Mouse (Mus musculus) embryonic facial prominence, embryonic 10.5 days (tissue): ENCODE results near the gene Mup5. TPM values are rescaled to one million over a fixed set of nuclear protein-coding genes. Genes with fewer than 3 reads are reported as not detected.
"Not testable (repeated sequence)": the region's sequence is repeated elsewhere in the genome, so short reads cannot be mapped to it uniquely, and the experiment has no call there.

Experiments used
- DNase-seq: peaks from one replicate; pipeline ENCODE4 v3.0.0-alpha.2; 2017; ENCODE audit warnings: low spot score
- H3K27ac ChIP-seq: fragments of 300-500 bp; sonication (generic); replicated peaks from 2 replicates; pipeline ENCODE4 v1.5.1; 2016; ENCODE audit warnings: mild to moderate bottlenecking
- H3K27me3 ChIP-seq: fragments of 300-500 bp; sonication (generic); replicated peaks from 2 replicates; pipeline ENCODE4 v1.6.1; 2016; ENCODE audit warnings: low read depth, mild to moderate bottlenecking; ENCODE audit not compliant: poor library complexity, severe bottlenecking
- H3K36me3 ChIP-seq: fragments of 300-500 bp; sonication (generic); replicated peaks from 2 replicates; pipeline ENCODE4 v1.6.1; 2016; ENCODE audit warnings: mild to moderate bottlenecking, moderate library complexity
- H3K4me1 ChIP-seq: fragments of 300-500 bp; sonication (generic); 2 replicates; pipeline ENCODE4 v1.6.1; 2016
- H3K4me3 ChIP-seq: fragments of 300-500 bp; sonication (generic); 2 replicates; pipeline ENCODE4 v1.5.1; 2016; ENCODE audit warnings: mild to moderate bottlenecking, moderate library complexity
- H3K9me3 ChIP-seq: fragments of 300-500 bp; sonication (generic); 2 replicates; pipeline ENCODE4 v1.6.1; 2016; ENCODE audit warnings: mild to moderate bottlenecking
- WGBS: fragments of 180-500 bp; shearing (Covaris S2); methylation state at CpG from one replicate; pipeline ENCODE4 v1.1.7; 2016; 5-methylcytosine and 5-hydroxymethylcytosine counted together
- polyA plus RNA-seq: library from polyadenylated mRNA; unstranded; fragments of >200 nt; fragmentation: Nextera tagmentation; extraction: Ambion mirVana; gene quantifications from 2 replicates; pipeline ENCODE4 v1.2.1, GENCODE M21; 2016

Gene Mup5
- not detected in 2 replicates for polyA plus RNA-seq

DNA sequence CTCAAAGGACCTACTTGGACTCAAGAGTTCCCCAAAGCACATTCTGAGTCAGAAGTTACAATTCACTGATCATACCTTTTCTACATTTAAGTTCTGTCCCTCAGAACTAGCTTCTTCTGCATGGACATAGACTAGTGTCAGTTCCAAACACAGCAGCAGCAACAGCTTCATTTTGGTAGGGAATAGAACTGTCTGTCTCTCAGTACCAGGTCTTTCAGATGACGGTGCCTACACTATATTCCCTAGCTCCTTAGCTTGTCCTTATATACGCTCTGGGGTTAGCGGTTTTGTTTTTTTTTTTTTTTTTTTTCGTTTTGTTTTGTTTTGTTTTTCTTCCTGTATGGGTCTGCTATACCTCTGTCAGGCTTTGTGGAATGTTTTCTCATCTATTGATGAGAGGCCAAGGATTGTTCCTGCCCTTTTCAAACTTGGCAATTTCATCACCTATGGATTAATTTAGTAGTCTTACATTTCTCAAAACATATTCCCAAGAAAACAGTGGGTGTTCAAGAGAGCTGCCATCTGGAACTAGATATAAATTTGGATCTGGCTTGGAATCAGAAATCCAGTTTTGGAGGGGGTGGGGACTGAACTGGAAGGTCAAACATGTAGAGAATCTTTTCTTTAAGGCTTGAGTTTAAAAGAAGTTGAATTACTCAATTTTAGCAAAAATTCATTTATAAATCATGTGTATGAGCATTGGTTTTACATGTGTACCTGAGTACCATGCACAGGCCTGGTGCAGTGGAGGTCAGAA lies at the start of gene Mup5:
Gene Mup5 (minus strand): TSS at position 282 of the 757 bp plus-strand sequence.
- H3K27me3 ChIP-seq: no peaks in the 10 kb centered on the region
- H3K27ac ChIP-seq: no peak within 1 kb of the TSS
- no peak for DNase-seq
- 76% methylated on average over 4 of the region's 4 CpGs for WGBS
- H3K9me3 ChIP-seq: peaks cover 6% of the 10 kb centered on the region
- no peak within 1 kb of the TSS for H3K4me3 ChIP-seq
- no peaks in the 10 kb centered on the region for H3K4me1 ChIP-seq
- no peaks in the 10 kb centered on the region for H3K36me3 ChIP-seq

DNA sequence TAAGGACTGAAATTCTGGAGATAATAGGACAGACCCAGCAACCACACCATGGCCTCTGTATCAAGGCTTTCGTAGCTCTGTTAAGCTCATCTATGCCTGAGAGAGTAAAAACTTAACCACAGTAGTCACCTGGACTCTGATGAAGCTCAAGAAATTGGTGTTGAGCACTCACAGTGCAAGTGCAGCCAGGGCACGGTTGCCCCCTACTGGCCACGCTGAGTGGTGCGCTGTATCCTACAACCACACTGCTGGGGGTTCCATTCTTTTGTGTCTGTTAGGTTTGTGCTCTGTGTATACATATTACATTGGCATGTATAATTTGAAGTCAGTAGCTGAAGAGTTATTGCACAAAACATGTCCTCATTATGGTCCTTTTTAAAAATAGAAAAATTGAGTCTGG lies 23.1 kb upstream of the Mup5 start:
- DNase-seq: peak; percentile 26
- WGBS: 41% methylated on average over 4 of the region's 4 CpGs
- H3K4me1 ChIP-seq: no peaks in the 10 kb centered on the region
- H3K4me3 ChIP-seq: no peak overlapping the region
- H3K9me3 ChIP-seq: peaks cover 11% of the 10 kb centered on the region; the same call in 1 of the 2 replicates
- H3K27ac ChIP-seq: no peak overlapping the region
- H3K27me3 ChIP-seq: no peaks in the 10 kb centered on the region
- no peaks in the 10 kb centered on the region for H3K36me3 ChIP-seq

DNA sequence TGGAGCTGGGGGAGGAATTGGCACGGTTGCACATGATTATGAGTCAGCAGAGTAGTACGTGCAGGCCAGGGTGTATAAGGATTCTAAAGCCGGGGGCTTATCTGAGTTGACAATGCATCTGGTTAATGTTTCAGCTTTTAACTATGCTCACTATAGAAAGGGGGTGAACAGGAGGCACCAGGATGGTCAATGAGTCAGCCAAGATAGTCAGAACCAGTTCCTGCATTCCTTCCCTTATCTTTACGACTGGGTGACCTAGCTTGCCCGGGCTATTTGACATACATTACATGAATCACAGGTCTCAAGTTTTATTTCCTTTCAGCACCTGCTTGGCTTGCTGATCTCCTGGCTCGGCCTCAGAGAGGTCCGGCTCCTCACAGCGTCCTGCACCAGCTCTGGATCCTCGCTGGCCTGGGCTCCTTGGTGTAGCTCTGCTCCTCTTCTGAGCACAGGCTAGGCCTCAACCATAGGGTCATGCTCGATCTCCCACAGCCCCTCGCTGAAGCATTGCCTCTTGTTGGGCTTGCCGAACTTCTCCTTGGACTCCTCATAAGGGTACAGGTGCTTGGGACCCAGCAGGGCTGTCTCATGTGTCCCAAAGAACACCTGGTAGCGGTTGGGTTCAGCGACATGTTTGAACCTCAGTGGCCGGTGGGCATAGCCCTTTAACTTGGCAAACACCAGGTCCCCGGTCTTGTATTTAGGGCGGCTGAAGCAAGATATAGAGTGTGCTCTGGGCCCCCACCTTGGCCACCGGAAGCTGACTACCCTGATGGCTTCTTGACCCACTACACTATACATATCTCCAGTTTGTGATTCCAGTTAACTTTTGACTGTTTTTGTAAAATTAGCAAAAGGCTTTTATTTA lies 21.0 kb upstream of the Mup5 start:
- Histone ChIP-seq H3K4me1 (no peaks in the 10 kb centered on the region), H3K9me3 (peaks cover 16% of the 10 kb centered on the region; the same call in 1 of the 2 replicates), H3K27ac (no peak overlapping the region), H3K4me3 (no peak overlapping the region), H3K36me3 (no peaks in the 10 kb centered on the region), H3K27me3 (no peaks in the 10 kb centered on the region)
- no peak for DNase-seq
- WGBS: 91% methylated on average over 18 of the region's 18 CpGs

DNA sequence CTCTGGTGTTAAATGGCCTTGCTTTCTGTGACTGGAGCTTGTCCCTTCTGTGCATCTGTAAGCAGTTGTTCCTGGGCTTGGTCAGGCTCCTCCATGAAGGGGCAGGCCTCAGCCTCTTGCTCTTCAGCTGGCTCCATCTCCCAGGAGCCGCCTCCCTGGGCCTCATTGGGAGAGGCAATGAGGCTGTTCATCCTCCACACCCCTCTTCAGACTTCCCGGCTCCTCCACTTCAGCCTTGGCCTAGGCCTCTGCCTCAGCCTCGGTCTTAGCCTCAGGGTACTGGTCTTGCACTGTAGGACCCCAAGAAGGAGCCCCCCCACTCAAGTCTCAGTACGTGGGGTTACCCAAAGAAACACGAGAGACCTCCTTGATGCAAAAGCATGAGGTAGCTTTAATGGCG lies 20.3 kb upstream of the Mup5 start:
- no peaks in the 10 kb centered on the region for H3K27me3 ChIP-seq
- peaks cover 20% of the 10 kb centered on the region; the same call in 1 of the 2 replicates for H3K9me3 ChIP-seq
- no peaks in the 10 kb centered on the region for H3K4me1 ChIP-seq
- no peak overlapping the region for H3K27ac ChIP-seq
- no peak overlapping the region for H3K4me3 ChIP-seq
- DNase-seq: no peak
- 87% methylated on average over 6 of the region's 6 CpGs for WGBS
- H3K36me3 ChIP-seq: no peaks in the 10 kb centered on the region

DNA sequence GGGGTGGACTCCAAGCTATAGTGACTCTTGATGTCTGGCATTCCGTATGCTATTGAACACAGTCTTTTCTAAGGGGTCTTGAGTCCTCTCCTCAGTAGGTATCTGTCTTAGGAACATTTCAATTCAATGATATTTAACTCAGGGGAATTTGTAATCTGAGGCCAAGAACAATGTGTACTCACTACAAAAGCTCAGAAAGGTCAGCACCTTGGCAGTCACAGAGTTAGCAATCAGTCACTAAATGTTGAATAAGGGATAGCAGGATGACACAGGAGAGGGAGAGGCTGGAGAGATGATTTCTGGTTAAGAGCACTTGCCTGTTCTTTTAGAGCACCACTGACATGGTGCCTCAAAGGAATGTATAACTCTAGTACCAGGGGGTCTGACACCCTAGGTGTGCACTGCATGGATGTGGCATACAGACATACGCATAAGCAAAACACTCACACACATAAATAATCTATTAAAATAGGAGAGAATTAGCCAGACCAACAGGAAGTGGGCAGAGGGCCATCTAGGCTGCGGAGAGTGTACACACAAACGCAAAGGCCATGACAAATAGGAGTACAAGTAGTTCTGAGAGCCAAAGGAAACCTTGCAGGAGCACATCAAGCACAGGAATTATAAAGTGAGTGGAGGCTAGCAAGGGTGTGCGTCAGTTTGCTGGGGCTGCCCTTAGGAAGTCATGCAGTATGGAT lies 9.9 kb upstream of the Mup5 start:
- Histone ChIP-seq H3K36me3 (no peaks in the 10 kb centered on the region), H3K27me3 (no peaks in the 10 kb centered on the region), H3K4me1 (no peaks in the 10 kb centered on the region), H3K4me3 (no peak overlapping the region), H3K9me3 (peaks cover 2% of the 10 kb centered on the region; the same call in 1 of the 2 replicates), H3K27ac (no peak overlapping the region)
- DNase-seq: no peak
- WGBS: 91% methylated on average over 5 of the region's 5 CpGs

DNA sequence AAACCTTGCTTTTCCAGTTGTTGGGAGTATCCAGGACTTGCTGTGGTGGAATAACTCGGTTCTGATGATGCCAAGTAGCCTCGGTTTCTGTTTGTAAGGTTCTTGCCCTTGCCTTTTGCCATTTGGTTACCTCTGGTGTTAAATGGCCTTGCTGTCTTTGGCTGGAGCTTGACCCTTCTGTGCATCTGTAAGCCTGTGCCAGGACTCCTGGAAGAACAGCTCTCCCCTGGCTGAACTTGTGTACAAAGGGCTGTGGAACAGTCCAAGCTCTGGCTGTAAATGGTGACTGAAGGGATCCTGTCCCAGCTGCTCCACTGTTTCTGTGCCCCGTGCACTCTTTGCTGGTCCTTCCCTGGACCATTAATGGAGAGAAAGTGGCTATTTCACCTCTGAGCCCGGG lies 5.8 kb downstream of the Mup5 start:
- DNase-seq: no peak
- Histone ChIP-seq H3K27ac (no peak overlapping the region), H3K4me3 (no peak overlapping the region), H3K4me1 (no peaks in the 10 kb centered on the region), H3K27me3 (no peaks in the 10 kb centered on the region), H3K9me3 (peaks cover 11% of the 10 kb centered on the region; the same call in 1 of the 2 replicates), H3K36me3 (no peaks in the 10 kb centered on the region)
- 77% methylated on average over 4 of the region's 4 CpGs for WGBS

GRCm38 (mm10) chr4:61823185-61823584 lies 11.8 kb downstream of the Mup5 start:
- WGBS: 91% methylated on average over 15 of the region's 15 CpGs
- Histone ChIP-seq H3K9me3 (peaks cover 31% of the 10 kb centered on the region; the same call in 1 of the 2 replicates), H3K27me3 (no peaks in the 10 kb centered on the region), H3K4me3 (no peak overlapping the region), H3K36me3 (no peaks in the 10 kb centered on the region), H3K27ac (no peak overlapping the region), H3K4me1 (no peaks in the 10 kb centered on the region)
- DNase-seq: no peak

GRCm38 (mm10) chr4:61822541-61822940 lies 12.5 kb downstream of the Mup5 start:
- peaks cover 31% of the 10 kb centered on the region; the same call in 1 of the 2 replicates for H3K9me3 ChIP-seq
- not testable (repeated sequence) for H3K27me3 ChIP-seq, H3K36me3 ChIP-seq, DNase-seq, H3K4me3 ChIP-seq, H3K4me1 ChIP-seq, H3K27ac ChIP-seq
- 94% methylated on average over 9 of the region's 9 CpGs for WGBS

DNA sequence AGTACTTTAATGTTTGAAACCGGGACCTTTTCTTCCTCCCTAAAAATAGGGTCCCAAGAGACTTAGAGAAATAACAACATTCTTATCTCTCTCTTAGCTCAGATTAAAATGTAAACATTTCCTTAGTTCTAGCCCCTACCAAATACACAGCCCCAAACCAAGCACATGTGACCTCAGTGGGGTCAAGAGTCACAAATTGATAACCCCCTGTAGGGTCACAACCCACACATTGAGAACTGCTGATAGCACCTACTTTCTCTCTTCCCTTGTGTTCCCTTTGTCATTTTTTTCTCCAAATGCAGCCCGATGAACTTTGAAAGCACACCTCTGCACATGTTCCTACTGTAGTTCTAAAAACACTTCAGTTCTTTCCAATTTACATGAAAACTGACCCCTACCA lies 19.4 kb downstream of the Mup5 start:
- Histone ChIP-seq H3K27ac (no peak overlapping the region), H3K9me3 (no peaks in the 10 kb centered on the region), H3K4me3 (no peak overlapping the region), H3K4me1 (no peaks in the 10 kb centered on the region), H3K36me3 (no peaks in the 10 kb centered on the region), H3K27me3 (no peaks in the 10 kb centered on the region)
- 71% methylated on average over 2 of the region's 2 CpGs for WGBS
- DNase-seq: no peak

GRCm38 (mm10) chr4:61813435-61813834 lies 21.6 kb downstream of the Mup5 start:
- no peak for DNase-seq

GRCm38 (mm10) chr4:61811193-61811592 lies 23.8 kb downstream of the Mup5 start:
- H3K4me3 ChIP-seq, H3K36me3 ChIP-seq, H3K27me3 ChIP-seq, H3K27ac ChIP-seq, H3K9me3 ChIP-seq, H3K4me1 ChIP-seq: not testable (repeated sequence)
- peak; percentile 39 for DNase-seq
- WGBS: 14% methylated on average over 2 of the region's 2 CpGs

More at GRCm38 (mm10) chr4:61813435-61813834, 21.6 kb downstream of the Mup5 start:
- Histone ChIP-seq H3K4me3 (no peak overlapping the region), H3K27me3 (no peaks in the 10 kb centered on the region), H3K27ac (no peak overlapping the region), H3K4me1 (no peaks in the 10 kb centered on the region), H3K36me3 (no peaks in the 10 kb centered on the region), H3K9me3 (peaks cover 4% of the 10 kb centered on the region; the same call in 1 of the 2 replicates)

DNA sequence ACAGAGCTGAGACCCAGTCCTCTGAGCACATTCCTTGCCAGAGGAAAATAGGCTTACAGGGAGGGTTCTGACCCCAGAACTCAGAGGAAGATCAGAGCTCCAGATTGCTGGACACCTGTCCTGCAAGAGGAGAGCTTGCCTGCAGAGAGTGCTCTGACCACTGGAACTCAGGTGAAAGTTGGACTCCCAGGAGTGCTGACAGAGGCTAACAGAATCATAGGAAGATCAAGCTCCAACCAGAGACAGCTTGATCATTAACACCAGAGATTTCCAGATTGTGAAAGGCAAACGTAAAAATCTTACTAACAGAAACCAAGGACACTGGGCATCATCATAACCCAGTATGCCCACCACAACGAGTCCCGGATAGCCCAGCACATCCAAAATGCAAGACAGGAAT lies 26.1 kb downstream of the Mup5 start:
- not testable (repeated sequence) for DNase-seq, H3K4me3 ChIP-seq, H3K36me3 ChIP-seq, H3K4me1 ChIP-seq, H3K27me3 ChIP-seq, H3K9me3 ChIP-seq, H3K27ac ChIP-seq
- 87% methylated on average over 3 of the region's 3 CpGs for WGBS
